Mouse (Mus musculus) kidney, adult 2 months (tissue): ENCODE measurements around the gene Mxd3.

Experiments used
- CTCF ChIP-seq: fragments of 200-500 bp; conservative IDR thresholded peaks from 2 replicates; pipeline ENCODE4 v1.5.1; 2011; ENCODE audit warnings: low read depth, mild to moderate bottlenecking, control low read depth, low read length, moderate library complexity, mixed read lengths; ENCODE audit not compliant: insufficient read depth, insufficient read length
- POLR2A ChIP-seq: fragments of 200-500 bp; IDR thresholded peaks from one replicate; pipeline ENCODE4 v1.6.1; 2011; ENCODE audit warnings: low read depth, low read length, control low read depth

DNA sequence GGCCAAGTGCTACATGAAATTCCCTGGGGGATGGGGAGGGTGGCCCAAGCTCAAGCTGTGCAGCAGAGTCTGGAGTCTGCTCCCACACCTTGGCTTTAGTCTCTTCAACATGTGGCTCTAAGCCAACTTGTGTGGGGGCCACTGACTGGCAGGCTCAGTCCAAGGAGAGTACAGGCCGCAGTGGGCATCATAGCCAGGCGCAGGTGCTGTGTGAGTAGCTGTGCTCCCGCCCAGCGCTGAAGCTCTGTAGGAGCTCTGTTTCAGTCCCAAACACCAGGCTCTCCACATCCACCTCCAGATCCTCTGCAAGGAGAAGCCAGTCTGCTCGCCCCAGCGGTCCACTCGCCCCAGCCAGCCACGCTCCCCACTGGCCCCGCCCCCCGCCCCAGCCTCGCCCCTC is 4.0 kb downstream of the Mxd3 start:
- TF ChIP-seq CTCF (no peak), POLR2A (no peak)
